Mouse (Mus musculus): ENCODE measurements at regions not wholly inside any gene's neighbourhood (a gene's known extent, or its start where the extent isn't known, plus 50 kb on each side); places are given as distances from the start of the nearest gene placed in this dataset.

DNA sequence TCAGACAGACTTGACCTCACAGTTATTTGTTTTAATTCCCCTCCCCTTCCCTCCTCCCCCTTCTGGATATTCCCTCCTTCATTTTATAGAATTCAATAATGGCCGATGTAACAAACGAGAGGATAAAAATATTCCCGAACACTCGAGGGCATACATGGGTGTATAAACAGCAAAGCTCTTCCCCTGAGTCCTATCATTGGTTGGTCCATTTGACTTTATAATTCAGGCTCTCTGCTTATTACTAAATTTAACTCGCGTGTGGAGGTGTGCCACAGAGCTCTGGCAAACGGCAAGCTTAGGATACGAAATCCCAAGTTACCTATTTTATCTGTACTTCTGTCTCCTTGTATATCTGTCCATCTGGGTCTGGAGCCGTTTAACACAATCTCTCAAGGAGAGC is 82.1 kb upstream of the Zfp64 start:
- WGBS: 53% methylated on average over 9 of the region's 9 CpGs
- H3K4me2 ChIP-seq: peak overlapping the region; percentile 8; the same call in 1 of the 2 replicates
- no peak for ATAC-seq (ENCODE audit: low FRiP score)
- H3K9me3 ChIP-seq: peaks cover 4% of the 10 kb centered on the region; the same call in 1 of the 2 replicates
- H3K27me3 ChIP-seq: no peaks in the 10 kb centered on the region
- no peaks in the 10 kb centered on the region for H3K36me3 ChIP-seq
- H3K4me3 ChIP-seq: no peak overlapping the region
- peak overlapping the region; percentile 61 for H3K27ac ChIP-seq
- H3K4me1 ChIP-seq (replicated peaks): peaks cover 12% of the 10 kb centered on the region
- H3K9ac ChIP-seq: no peak overlapping the region

DNA sequence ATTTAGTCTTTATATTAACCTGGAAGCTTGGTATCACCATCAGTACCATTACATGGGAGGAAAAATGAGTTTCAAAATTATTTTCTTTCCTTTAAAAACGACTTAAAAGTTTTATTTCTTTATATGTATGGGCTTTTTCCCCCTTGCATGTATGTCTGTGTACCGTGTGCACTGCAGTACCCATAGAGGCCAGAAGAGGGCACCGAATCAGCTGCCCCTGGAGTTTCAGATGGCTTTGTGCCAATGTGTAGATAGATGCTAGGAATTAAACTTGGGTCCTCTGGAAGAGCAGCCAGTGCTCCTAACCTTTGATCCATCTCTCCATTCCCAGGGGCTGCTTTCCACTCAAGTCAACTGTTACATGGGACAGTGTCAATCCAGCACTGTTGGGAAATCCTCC is 79.9 kb upstream of the Zfp64 start:
- Histone ChIP-seq H3K27ac (no peak overlapping the region), H3K4me1 (replicated peaks) (peaks cover 12% of the 10 kb centered on the region), H3K36me3 (no peaks in the 10 kb centered on the region), H3K4me3 (no peak overlapping the region), H3K9ac (no peak overlapping the region), H3K9me3 (no peaks in the 10 kb centered on the region), H3K4me2 (no peak overlapping the region), H3K27me3 (no peaks in the 10 kb centered on the region)
- no peak for ATAC-seq (ENCODE audit: low FRiP score)
- WGBS: 33% methylated on average over 3 of the region's 3 CpGs

DNA sequence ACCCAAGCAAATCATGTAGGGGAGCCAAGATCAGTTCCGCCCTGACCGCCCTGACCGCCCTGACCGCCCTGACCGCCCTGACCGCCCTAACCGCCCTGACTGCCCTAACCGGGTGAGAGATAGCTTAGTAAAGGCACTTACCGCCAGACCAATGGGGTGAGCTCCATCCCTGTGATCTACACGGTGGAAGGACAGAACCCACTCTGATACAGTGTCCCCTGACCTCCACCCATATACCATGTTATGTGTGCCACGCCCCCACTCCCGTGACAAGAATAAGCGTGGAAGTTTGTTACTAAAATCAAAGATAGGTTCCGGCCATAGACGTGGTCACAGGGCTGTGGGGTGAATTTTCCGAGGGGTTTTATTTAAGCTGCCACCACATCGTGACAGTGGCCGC is 78.6 kb upstream of the Zfp64 start:
- no peak overlapping the region for H3K4me3 ChIP-seq
- no peaks in the 10 kb centered on the region for H3K27me3 ChIP-seq
- no peak overlapping the region for H3K4me2 ChIP-seq
- H3K9me3 ChIP-seq: peaks cover 4% of the 10 kb centered on the region; the same call in 1 of the 2 replicates
- H3K4me1 ChIP-seq (replicated peaks): peaks cover 12% of the 10 kb centered on the region
- WGBS: 54% methylated on average over 18 of the region's 18 CpGs
- no peak for ATAC-seq (ENCODE audit: low FRiP score)
- no peak overlapping the region for H3K9ac ChIP-seq
- H3K36me3 ChIP-seq: no peaks in the 10 kb centered on the region
- no peak overlapping the region for H3K27ac ChIP-seq

DNA sequence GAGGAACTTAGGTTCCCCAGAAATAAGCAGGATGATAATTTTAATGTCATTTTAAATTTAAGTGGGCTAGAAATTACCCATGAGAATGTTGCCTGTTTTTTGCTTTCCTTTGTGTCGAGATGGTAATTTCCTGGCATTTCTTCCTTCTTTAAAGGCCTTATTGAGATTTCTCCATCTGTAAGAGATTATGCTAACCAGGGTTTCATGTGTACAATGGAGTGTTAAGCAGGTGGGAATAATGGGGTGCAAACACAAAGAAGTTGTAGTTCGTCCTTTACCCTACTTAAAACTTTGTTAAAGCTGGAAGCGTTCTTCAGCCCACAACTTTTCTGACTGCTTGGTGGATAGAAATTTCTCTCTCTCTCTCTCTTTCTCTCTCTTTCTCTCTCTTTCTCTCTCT is 77.8 kb upstream of the Zfp64 start:
- H3K4me2 ChIP-seq: no peak overlapping the region
- H3K27ac ChIP-seq: no peak overlapping the region
- no peak for ATAC-seq (ENCODE audit: low FRiP score)
- H3K9me3 ChIP-seq: peaks cover 4% of the 10 kb centered on the region; the same call in 1 of the 2 replicates
- H3K9ac ChIP-seq: no peak overlapping the region
- H3K4me1 ChIP-seq (replicated peaks): peaks cover 12% of the 10 kb centered on the region
- no peaks in the 10 kb centered on the region for H3K27me3 ChIP-seq
- H3K4me3 ChIP-seq: no peak overlapping the region
- no peaks in the 10 kb centered on the region for H3K36me3 ChIP-seq
- 39% methylated on average over 3 of the region's 3 CpGs for WGBS

DNA sequence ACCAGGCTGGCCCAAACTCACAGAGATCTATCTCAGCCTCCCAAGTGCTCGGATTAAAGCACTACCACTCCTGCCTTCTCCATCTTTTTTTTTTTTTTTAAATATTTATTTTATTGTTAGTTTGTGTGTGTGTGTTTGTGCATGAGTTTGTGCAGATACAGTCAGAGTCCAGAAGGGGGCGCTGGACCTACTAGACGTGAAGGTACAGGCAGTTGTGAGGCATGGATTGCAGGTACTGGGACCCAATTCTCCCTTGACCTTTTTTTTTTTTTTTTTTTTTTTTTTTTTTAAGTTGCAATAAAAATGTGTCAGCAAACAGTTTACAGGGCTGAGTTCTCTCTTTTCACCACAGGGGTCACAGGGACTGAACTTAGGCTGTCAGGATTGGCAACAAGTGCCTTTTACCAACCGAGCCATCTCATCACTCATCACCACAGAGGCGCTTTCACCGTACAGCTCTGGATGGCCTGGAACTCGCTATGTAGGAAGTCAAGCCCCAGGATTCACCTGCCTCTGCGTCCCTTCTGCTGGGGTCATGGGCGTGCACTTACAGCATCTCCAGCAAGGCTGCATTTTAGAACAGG is 73.2 kb upstream of the Zfp64 start:
- Histone ChIP-seq H3K9me3 (peaks cover 4% of the 10 kb centered on the region; the same call in 1 of the 2 replicates), H3K27me3 (no peaks in the 10 kb centered on the region), H3K4me3 (no peak overlapping the region), H3K36me3 (no peaks in the 10 kb centered on the region), H3K4me1 (replicated peaks) (no peaks in the 10 kb centered on the region), H3K4me2 (no peak overlapping the region), H3K9ac (no peak overlapping the region), H3K27ac (no peak overlapping the region)
- 77% methylated on average over 9 of the region's 9 CpGs for WGBS
- ATAC-seq (ENCODE audit: low FRiP score): no peak

DNA sequence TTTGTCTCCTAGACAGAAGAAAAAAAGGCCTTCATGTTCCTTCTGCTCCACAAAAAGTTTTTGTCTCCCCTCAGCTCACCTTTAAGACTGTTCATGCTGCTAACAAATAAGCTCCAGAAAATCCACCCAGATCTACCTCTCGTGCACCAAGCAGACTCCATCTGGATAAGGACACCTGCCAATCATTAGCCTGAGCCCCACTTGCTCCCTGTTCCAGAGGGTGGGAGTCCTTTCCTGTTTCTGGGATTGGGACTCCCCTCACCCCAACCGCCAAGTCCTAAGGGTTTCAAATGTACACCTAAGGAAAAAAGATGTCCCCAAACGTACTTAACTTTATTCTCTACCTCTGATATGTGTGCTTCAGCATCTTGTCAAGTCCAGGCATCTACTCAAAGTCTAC is 63.6 kb upstream of the Zfp64 start:
- H3K9ac ChIP-seq: no peak overlapping the region
- H3K27me3 ChIP-seq: no peaks in the 10 kb centered on the region
- H3K27ac ChIP-seq: no peak overlapping the region
- 83% methylated on average over 3 of the region's 3 CpGs for WGBS
- H3K4me2 ChIP-seq: no peak overlapping the region
- no peaks in the 10 kb centered on the region for H3K36me3 ChIP-seq
- H3K4me3 ChIP-seq: no peak overlapping the region
- H3K9me3 ChIP-seq: 0 out of 2 replicates have a peak, but pooled peaks cover 3% of the 10 kb centered on the region
- H3K4me1 ChIP-seq (replicated peaks): no peaks in the 10 kb centered on the region
- ATAC-seq (ENCODE audit: low FRiP score): no peak

DNA sequence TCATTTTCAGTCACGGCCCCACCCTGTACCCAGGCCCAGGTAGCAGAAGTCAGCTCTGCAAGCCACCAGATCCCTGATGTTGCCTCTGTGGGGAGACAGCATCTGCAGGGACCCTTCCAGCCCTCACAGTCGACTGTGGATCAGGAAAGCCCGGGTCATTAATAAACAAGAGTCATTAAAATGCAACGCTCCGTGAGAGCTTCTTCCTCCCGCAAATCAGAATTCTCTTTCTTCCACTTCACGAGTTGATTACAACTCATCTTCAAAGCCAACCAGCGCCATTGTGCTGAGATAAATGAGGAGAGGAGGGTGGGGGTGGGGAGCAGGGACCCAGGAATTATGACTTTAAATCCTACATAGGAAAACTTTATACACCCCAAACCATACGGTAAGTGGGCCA is 54.9 kb upstream of the Zfp64 start:
- Histone ChIP-seq H3K27ac (peak overlapping the region; percentile 74), H3K36me3 (no peaks in the 10 kb centered on the region), H3K27me3 (no peaks in the 10 kb centered on the region), H3K4me3 (no peak overlapping the region), H3K4me1 (replicated peaks) (peaks cover 29% of the 10 kb centered on the region), H3K4me2 (0 out of 2 replicates have a peak overlapping the region, but pooled peaks have one; percentile 13), H3K9me3 (0 out of 2 replicates have a peak, but pooled peaks cover 2% of the 10 kb centered on the region), H3K9ac (no peak overlapping the region)
- no peak for ATAC-seq (ENCODE audit: low FRiP score)
- 25% methylated on average over 9 of the region's 9 CpGs for WGBS

DNA sequence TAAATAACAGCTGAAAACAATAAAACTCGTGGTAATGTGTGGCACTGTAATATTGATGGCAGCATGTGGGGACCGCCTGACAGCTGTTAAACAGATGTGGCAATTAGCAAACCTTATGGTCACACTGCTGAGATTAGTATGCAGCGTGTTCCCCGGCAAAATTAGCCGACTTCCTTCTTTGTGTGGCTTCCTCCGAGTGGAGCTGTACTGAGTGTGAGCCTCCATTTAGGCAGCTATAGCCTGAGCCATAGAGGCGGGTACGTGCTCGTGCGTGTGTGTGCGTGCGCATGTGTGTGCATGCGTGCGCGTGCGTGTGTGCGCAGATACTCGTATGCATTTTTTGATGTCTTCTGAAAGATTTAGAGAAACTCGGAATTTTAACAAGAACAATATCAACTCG is 53.4 kb upstream of the Zfp64 start:
- Histone ChIP-seq H3K4me2 (peak overlapping the region; percentile 14; the same call in 1 of the 2 replicates), H3K36me3 (no peaks in the 10 kb centered on the region), H3K27ac (peak overlapping the region; percentile 66), H3K27me3 (no peaks in the 10 kb centered on the region), H3K4me1 (replicated peaks) (peaks cover 29% of the 10 kb centered on the region), H3K9me3 (no peaks in the 10 kb centered on the region), H3K9ac (no peak overlapping the region), H3K4me3 (no peak overlapping the region)
- peak; percentile 78 for ATAC-seq (ENCODE audit: low FRiP score)
- 67% methylated on average over 20 of the region's 20 CpGs for WGBS

DNA sequence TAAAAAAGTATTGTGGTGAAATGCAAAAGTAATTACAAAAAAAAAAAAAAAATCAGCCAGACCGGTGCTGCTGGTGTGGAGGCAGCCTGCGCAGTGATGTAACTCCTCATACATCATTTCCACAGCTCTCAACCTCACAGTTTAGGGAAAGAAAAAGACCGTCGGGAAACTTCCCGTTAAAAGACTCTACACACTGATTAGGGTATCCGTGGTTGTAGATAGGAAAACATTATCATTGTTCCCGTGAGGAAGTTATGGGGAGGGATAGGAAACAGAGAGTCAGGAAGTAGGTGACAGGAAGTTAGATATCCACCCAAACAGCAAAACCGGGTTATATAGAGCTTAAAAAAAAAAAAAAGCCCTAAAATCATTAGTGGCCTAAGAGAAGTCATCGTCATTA is 52.9 kb upstream of the Zfp64 start:
- peak; percentile 26; the same call in 1 of the 2 replicates for ATAC-seq (ENCODE audit: low FRiP score)
- H3K27ac ChIP-seq: peak overlapping the region; percentile 66

DNA sequence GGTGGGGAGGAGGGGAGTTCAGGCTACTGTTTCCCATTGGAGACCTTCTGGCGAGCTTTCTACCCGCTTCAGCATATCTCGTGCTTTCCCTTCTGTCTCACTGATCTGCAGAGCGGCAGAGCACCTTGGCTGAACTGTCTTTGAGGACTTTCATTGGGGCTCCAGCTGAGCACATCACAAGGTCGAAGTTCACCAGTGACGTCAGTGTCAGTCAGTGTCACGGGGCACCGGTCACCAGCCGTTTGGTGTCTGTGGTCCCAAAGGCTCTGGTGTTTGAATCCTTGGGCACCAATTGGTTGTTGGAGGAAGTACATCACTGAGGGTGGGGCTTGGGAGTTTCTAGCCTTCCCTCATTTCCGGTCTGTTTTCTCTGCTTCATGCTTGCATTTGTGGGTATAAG is 51.2 kb upstream of the Zfp64 start:
- 82% methylated on average over 10 of the region's 10 CpGs for WGBS

More for the DNA sequence above, 52.9 kb upstream of the Zfp64 start:
- Histone ChIP-seq H3K9ac (no peak overlapping the region), H3K4me2 (peak overlapping the region; percentile 14; the same call in 1 of the 2 replicates), H3K4me3 (no peak overlapping the region), H3K36me3 (no peaks in the 10 kb centered on the region), H3K27me3 (no peaks in the 10 kb centered on the region), H3K9me3 (no peaks in the 10 kb centered on the region), H3K4me1 (replicated peaks) (peaks cover 29% of the 10 kb centered on the region)
- 48% methylated on average over 9 of the region's 9 CpGs for WGBS

DNA sequence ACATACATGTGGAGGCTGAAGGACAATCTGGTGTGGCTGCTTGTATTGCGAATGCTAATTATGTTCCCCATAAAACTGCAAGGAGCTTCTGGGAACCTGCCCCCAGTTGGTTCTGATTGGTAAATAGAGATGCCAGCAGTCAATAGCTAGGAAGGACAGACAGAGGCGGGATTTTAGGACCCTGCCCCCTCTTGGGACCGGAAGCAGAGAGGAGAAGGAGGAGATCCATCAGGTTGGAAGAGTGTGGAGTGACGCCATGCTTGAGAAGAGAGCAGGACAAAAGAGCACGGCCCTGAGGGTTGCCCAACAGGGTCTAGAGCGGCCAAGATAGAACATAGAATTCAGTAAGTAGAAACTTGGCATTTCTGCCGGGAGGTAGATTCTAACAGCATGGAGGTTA is 50.4 kb upstream of the Zfp64 start:
- no peak overlapping the region for H3K9ac ChIP-seq
- no peaks in the 10 kb centered on the region for H3K36me3 ChIP-seq
- H3K27ac ChIP-seq: no peak overlapping the region
- peaks cover 29% of the 10 kb centered on the region for H3K4me1 ChIP-seq (replicated peaks)
- H3K27me3 ChIP-seq: no peaks in the 10 kb centered on the region
- H3K9me3 ChIP-seq: no peaks in the 10 kb centered on the region
- no peak overlapping the region for H3K4me3 ChIP-seq
- no peak overlapping the region for H3K4me2 ChIP-seq
- no peak for ATAC-seq (ENCODE audit: low FRiP score)
- WGBS: 89% methylated on average over 7 of the region's 7 CpGs

More for the DNA sequence above, 51.2 kb upstream of the Zfp64 start:
- Histone ChIP-seq H3K4me3 (no peak overlapping the region), H3K36me3 (no peaks in the 10 kb centered on the region), H3K27me3 (no peaks in the 10 kb centered on the region), H3K4me2 (no peak overlapping the region), H3K4me1 (replicated peaks) (peaks cover 29% of the 10 kb centered on the region), H3K9me3 (no peaks in the 10 kb centered on the region), H3K9ac (no peak overlapping the region), H3K27ac (no peak overlapping the region)
- no peak for ATAC-seq (ENCODE audit: low FRiP score)
